ENCODE assay signal across 25 mouse cellular contexts in the genomic region with DNA sequence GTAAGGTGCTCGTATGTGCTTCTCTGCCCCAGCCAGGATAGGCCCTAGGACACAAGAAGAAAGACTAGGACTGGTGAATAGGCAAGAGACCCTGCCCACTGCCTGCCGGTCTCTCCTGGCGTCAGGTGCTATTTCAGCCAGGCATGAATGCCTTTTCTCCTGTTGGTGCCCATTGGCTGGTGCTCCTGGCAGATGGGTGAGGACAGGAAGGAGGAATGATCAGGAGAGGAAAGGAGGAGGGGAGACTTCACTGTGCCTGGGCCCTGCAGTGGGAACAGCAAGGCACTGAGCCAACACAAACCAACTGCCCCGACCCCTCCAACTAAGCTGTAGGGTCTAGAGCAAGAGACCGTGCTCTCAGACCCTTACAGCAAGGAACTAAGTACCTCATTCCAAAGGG.
DNase-seq lines count a peak whose midpoint lies in the region; ATAC-seq and TF ChIP-seq lines count a peak whose summit lies in the region.
"Had no signal": no experiment of that assay in that cellular context is flagged by ENCODE, and none has a peak within 500 bp of the region (broad histone marks: within the 10 kb centered on the region; RNA-seq: fewer than 3 reads in every experiment).

No protein-coding gene starts in this region.

- H3K4me1 ChIP-seq in cerebellum, adult 2 months (ENCODE audit: control insufficient read depth, insufficient read depth, low read length) = peaks cover 21% of the 10 kb centered on the region
- H3K4me1 ChIP-seq in intestine, embryonic 14.5 days (replicated peaks; ENCODE audit: control insufficient read depth, insufficient read depth, low read length) = no peaks in the 10 kb centered on the region
- no peaks in the 10 kb centered on the region for H3K4me1 ChIP-seq in intestine, embryonic 16.5 days (ENCODE audit: control insufficient read depth, insufficient read depth, low read length)
- peaks cover 7% of the 10 kb centered on the region; the same call in 1 of the 2 replicates for H3K4me1 ChIP-seq in midbrain, embryonic 10.5 days
- H3K4me1 ChIP-seq in midbrain, embryonic 14.5 days (ENCODE audit: control insufficient read depth, insufficient read depth, low read length) = no peaks in the 10 kb centered on the region
- H3K4me1 ChIP-seq: forebrain, embryonic 13.5 days; heart, embryonic 12.5 days; heart, embryonic 15.5 days; hindbrain, embryonic 10.5 days; intestine, embryonic 15.5 days had no signal

- no peaks in the 10 kb centered on the region for H3K36me3 ChIP-seq in intestine, embryonic 14.5 days (ENCODE audit: control insufficient read depth, insufficient read depth, low read length)
- H3K36me3 ChIP-seq in intestine, embryonic 16.5 days (ENCODE audit: control insufficient read depth, insufficient read depth, low read length) = no peaks in the 10 kb centered on the region
- H3K36me3 ChIP-seq in midbrain, embryonic 10.5 days = no peaks in the 10 kb centered on the region
- H3K36me3 ChIP-seq in midbrain, embryonic 14.5 days (ENCODE audit: control insufficient read depth, insufficient read depth, low read length) = no peaks in the 10 kb centered on the region
- H3K36me3 ChIP-seq: forebrain, embryonic 10.5 days; heart, embryonic 12.5 days; heart, embryonic 15.5 days; hindbrain, embryonic 10.5 days; intestine, embryonic 15.5 days had no signal

- no peak overlapping the region for H3K4me2 ChIP-seq in intestine, embryonic 14.5 days (ENCODE audit: low read length)
- no peak overlapping the region for H3K4me2 ChIP-seq in intestine, embryonic 16.5 days (ENCODE audit: low read depth, low read length)
- H3K4me2 ChIP-seq in midbrain, embryonic 14.5 days (ENCODE audit: low read length) = no peak overlapping the region
- H3K4me2 ChIP-seq: forebrain, embryonic 13.5 days; heart, embryonic 12.5 days; heart, embryonic 15.5 days; hindbrain, embryonic 14.5 days; intestine, embryonic 15.5 days had no signal

- H3K27me3 ChIP-seq in cerebellum, adult 2 months (ENCODE audit: control insufficient read depth, insufficient read depth, low read length) = no peaks in the 10 kb centered on the region
- H3K27me3 ChIP-seq in intestine, embryonic 14.5 days (replicated peaks; ENCODE audit: control insufficient read depth, insufficient read depth, low read length) = peaks cover 25% of the 10 kb centered on the region; the same call in 1 of the 2 replicates
- no peaks in the 10 kb centered on the region for H3K27me3 ChIP-seq in intestine, embryonic 16.5 days (replicated peaks; ENCODE audit: control insufficient read depth, insufficient read depth, low read length)
- H3K27me3 ChIP-seq in midbrain, embryonic 10.5 days (ENCODE audit: low read depth, poor library complexity, severe bottlenecking) = peaks cover 100% of the 10 kb centered on the region
- H3K27me3 ChIP-seq in midbrain, embryonic 14.5 days (ENCODE audit: control insufficient read depth, insufficient read depth, low read length) = peaks cover 2% of the 10 kb centered on the region; the same call in 1 of the 2 replicates

- no peak for ATAC-seq in cerebellum, adult (ENCODE audit: insufficient number of reproducible peaks, low FRiP score, low TSS enrichment)
- ATAC-seq in intestine, embryonic 14.5 days (replicated peaks; ENCODE audit: low FRiP score, low TSS enrichment, low read depth) = no peak
- ATAC-seq in intestine, embryonic 16.5 days = no peak
- ATAC-seq in midbrain, embryonic 14.5 days (ENCODE audit: low FRiP score, low TSS enrichment) = no peak
- ATAC-seq: forebrain, embryonic 13.5 days; forebrain, embryonic 16.5 days; intestine, embryonic 15.5 days had no signal

- TF ChIP-seq POLR2A in cerebellum, adult 2 months (IDR thresholded peaks at IDR 0.05; ENCODE audit: borderline replicate concordance, insufficient read depth, low read length) = no peak

- no peak overlapping the region for H3K4me3 ChIP-seq in cerebellum, adult 2 months (replicated peaks; ENCODE audit: insufficient read depth, low read depth, low read length)
- no peak overlapping the region for H3K4me3 ChIP-seq in intestine, embryonic 14.5 days (ENCODE audit: low read depth, low read length)
- H3K4me3 ChIP-seq in intestine, embryonic 16.5 days (ENCODE audit: low read length) = no peak overlapping the region
- no peak overlapping the region for H3K4me3 ChIP-seq in midbrain, embryonic 10.5 days
- no peak overlapping the region for H3K4me3 ChIP-seq in midbrain, embryonic 14.5 days (replicated peaks; ENCODE audit: low read depth, low read length)
- H3K4me3 ChIP-seq: forebrain, embryonic 10.5 days; forebrain, embryonic 13.5 days; heart, adult 2 months; heart, embryonic 12.5 days; heart, embryonic 15.5 days; hindbrain, embryonic 10.5 days; intestine, embryonic 15.5 days had no signal

- DNase-seq in cerebellum, adult 2 months = peak; percentile 20 to 26
- DNase-seq in cerebellum, adult 9-10 months = no peak
- peak; percentile 35 to 36 for DNase-seq in cerebellum, postnatal 25 days
- DNase-seq in intestine, embryonic 14.5 days (ENCODE audit: low spot score) = peak; percentile 33
- DNase-seq in midbrain, embryonic 10.5 days (ENCODE audit: low spot score) = peak; percentile 7
- DNase-seq in midbrain, embryonic 14.5 days = no peak
- DNase-seq: adrenal gland, postnatal 10 days; adrenal gland, postnatal 36 days; cerebellum, postnatal 36 days; gastrocnemius, postnatal 10 days; gastrocnemius, postnatal 36 days; heart, adult 2 months; heart, postnatal 10 days; heart, postnatal 36 days; kidney, adult 18-20 months had no signal

- H3K27ac ChIP-seq in cerebellum, adult 2 months (ENCODE audit: insufficient read depth, low read length) = no peak overlapping the region
- no peak overlapping the region for H3K27ac ChIP-seq in intestine, embryonic 14.5 days (ENCODE audit: low read depth)
- H3K27ac ChIP-seq in intestine, embryonic 16.5 days (ENCODE audit: low read length) = no peak overlapping the region
- no peak overlapping the region for H3K27ac ChIP-seq in midbrain, embryonic 10.5 days (replicated peaks)
- H3K27ac ChIP-seq in midbrain, embryonic 14.5 days (replicated peaks; ENCODE audit: low read depth, low read length) = no peak overlapping the region
- H3K27ac ChIP-seq: forebrain, embryonic 10.5 days; forebrain, embryonic 13.5 days; heart, adult 2 months; heart, embryonic 15.5 days; hindbrain, embryonic 10.5 days; hindbrain, embryonic 14.5 days; intestine, embryonic 15.5 days had no signal

- 37% methylated on average over 5 of the region's 5 CpGs for WGBS in cerebellum, adult 2 months
- WGBS in intestine, embryonic 14.5 days = 79% methylated on average over 5 of the region's 5 CpGs
- WGBS in intestine, embryonic 16.5 days = 79% methylated on average over 5 of the region's 5 CpGs
- 91% methylated on average over 5 of the region's 5 CpGs for WGBS in midbrain, embryonic 10.5 days
- 83% methylated on average over 5 of the region's 5 CpGs for WGBS in midbrain, embryonic 14.5 days

- TF ChIP-seq CTCF in cerebellum, adult 2 months (IDR thresholded peaks at IDR 0.05; ENCODE audit: borderline replicate concordance, insufficient read depth, low read depth, low read length) = no peak

- H3K9ac ChIP-seq in intestine, embryonic 14.5 days (ENCODE audit: low read length) = no peak overlapping the region
- H3K9ac ChIP-seq in intestine, embryonic 16.5 days (ENCODE audit: low read depth, low read length) = no peak overlapping the region
- no peak overlapping the region for H3K9ac ChIP-seq in midbrain, embryonic 14.5 days (replicated peaks; ENCODE audit: low read length)
- H3K9ac ChIP-seq: forebrain, embryonic 13.5 days; heart, embryonic 12.5 days; heart, embryonic 15.5 days; hindbrain, embryonic 14.5 days; intestine, embryonic 15.5 days had no signal

- no peaks in the 10 kb centered on the region for H3K9me3 ChIP-seq in intestine, embryonic 14.5 days (ENCODE audit: control insufficient read depth, low read length)
- H3K9me3 ChIP-seq in intestine, embryonic 16.5 days (ENCODE audit: control insufficient read depth, low read length) = no peaks in the 10 kb centered on the region
- H3K9me3 ChIP-seq in midbrain, embryonic 10.5 days (replicated peaks) = no peaks in the 10 kb centered on the region
- H3K9me3 ChIP-seq in midbrain, embryonic 14.5 days (ENCODE audit: control insufficient read depth, low read length) = no peaks in the 10 kb centered on the region
- H3K9me3 ChIP-seq: forebrain, embryonic 10.5 days; forebrain, embryonic 13.5 days; heart, embryonic 12.5 days; heart, embryonic 15.5 days; hindbrain, embryonic 10.5 days; intestine, embryonic 15.5 days had no signal

Comparison
In these comparisons a context has a peak if more than half of its experiments do, and no peak if none do; other contexts are left out.
1. DNase-seq: peak in cerebellum, adult 2 months (2 of 2), cerebellum, postnatal 25 days (2 of 2), intestine, embryonic 14.5 days (single experiment) and midbrain, embryonic 10.5 days (single experiment); none in cerebellum, adult 9-10 months (single experiment) and midbrain, embryonic 14.5 days (single experiment).